Mouse (Mus musculus): ENCODE results near the gene Pcbd1. TPM values are rescaled to one million over a fixed set of nuclear protein-coding genes. Genes with fewer than 3 reads are reported as not detected.
"Not testable (repeated sequence)": the region's sequence is repeated elsewhere in the genome, so short reads cannot be mapped to it uniquely, and the experiment has no call there.

Pcbd1 gene
- polyA plus RNA-seq, 1 experiment from 2014 or later, result 28.8 TPM

GRCm38 (mm10) chr10:61114246-61114720 is 25.2 kb downstream of the Pcbd1 start:
- Histone ChIP-seq H3K27ac (no peak overlapping the region), H3K4me3 (no peak overlapping the region), H3K36me3 (peaks cover 65% of the 10 kb centered on the region), H3K4me1 (replicated peaks) (no peaks in the 10 kb centered on the region), H3K27me3 (no peaks in the 10 kb centered on the region), H3K9ac (no peak overlapping the region), H3K4me2 (no peak overlapping the region), H3K9me3 (no peaks in the 10 kb centered on the region)
- WGBS, result 98% methylated on average over 2 of the region's 2 CpGs
- no peak for ATAC-seq (ENCODE audit: low FRiP score)

GRCm38 (mm10) chr10:61121732-61122131 is 32.6 kb downstream of the Pcbd1 start:
- WGBS, result 95% methylated on average over 4 of the region's 4 CpGs
- H3K4me3 ChIP-seq; H3K27ac ChIP-seq; H3K4me1 ChIP-seq (replicated peaks); H3K27me3 ChIP-seq; ATAC-seq (ENCODE audit: low FRiP score); H3K9ac ChIP-seq; H3K4me2 ChIP-seq; H3K9me3 ChIP-seq: not testable (repeated sequence)
- peaks cover 42% of the 10 kb centered on the region for H3K36me3 ChIP-seq

- WGBS, result 96% methylated on average over 3 of the region's 3 CpGs
- no peak for ATAC-seq (ENCODE audit: low FRiP score)
Observed at GRCm38 (mm10) chr10:61123276-61123913, 34.3 kb downstream of the Pcbd1 start.

GRCm38 (mm10) chr10:61124462-61124861 is 35.3 kb downstream of the Pcbd1 start:
- 97% methylated on average over 2 of the region's 2 CpGs for WGBS
- no peak for ATAC-seq (ENCODE audit: low FRiP score)
- H3K4me2 ChIP-seq, result no peak overlapping the region
- H3K27me3 ChIP-seq, result no peaks in the 10 kb centered on the region
- H3K36me3 ChIP-seq, result peaks cover 36% of the 10 kb centered on the region
- H3K9me3 ChIP-seq, result no peaks in the 10 kb centered on the region
- no peak overlapping the region for H3K4me3 ChIP-seq
- H3K4me1 ChIP-seq (replicated peaks), result 0 out of 2 replicates have a peak, but pooled peaks cover 3% of the 10 kb centered on the region
- H3K9ac ChIP-seq, result no peak overlapping the region
- no peak overlapping the region for H3K27ac ChIP-seq

More at GRCm38 (mm10) chr10:61123276-61123913, 34.3 kb downstream of the Pcbd1 start:
- Histone ChIP-seq H3K36me3 (peaks cover 40% of the 10 kb centered on the region), H3K4me1 (replicated peaks) (no peaks in the 10 kb centered on the region), H3K4me3 (no peak overlapping the region), H3K9ac (no peak overlapping the region), H3K9me3 (no peaks in the 10 kb centered on the region), H3K27me3 (no peaks in the 10 kb centered on the region), H3K27ac (no peak overlapping the region), H3K4me2 (no peak overlapping the region)

- WGBS, result 95% methylated on average over 1 of the region's 1 CpGs
- Histone ChIP-seq H3K4me2 (no peak overlapping the region), H3K4me1 (replicated peaks) (0 out of 2 replicates have a peak, but pooled peaks cover 3% of the 10 kb centered on the region), H3K27me3 (no peaks in the 10 kb centered on the region), H3K36me3 (peaks cover 15% of the 10 kb centered on the region), H3K9ac (no peak overlapping the region), H3K27ac (no peak overlapping the region), H3K9me3 (no peaks in the 10 kb centered on the region), H3K4me3 (no peak overlapping the region)
- no peak for ATAC-seq (ENCODE audit: low FRiP score)
Observed at GRCm38 (mm10) chr10:61128701-61129365, 39.7 kb downstream of the Pcbd1 start.

- Histone ChIP-seq H3K4me1 (replicated peaks) (0 out of 2 replicates have a peak, but pooled peaks cover 8% of the 10 kb centered on the region), H3K27me3 (no peaks in the 10 kb centered on the region), H3K9ac (no peak overlapping the region), H3K36me3 (peaks cover 15% of the 10 kb centered on the region), H3K4me3 (no peak overlapping the region), H3K4me2 (no peak overlapping the region), H3K27ac (no peak overlapping the region), H3K9me3 (no peaks in the 10 kb centered on the region)
- 84% methylated on average over 3 of the region's 3 CpGs for WGBS
- ATAC-seq (ENCODE audit: low FRiP score), result no peak
Observed at GRCm38 (mm10) chr10:61130959-61131358, 41.8 kb downstream of the Pcbd1 start.

- 0 out of 2 replicates have a peak, but pooled peaks cover 7% of the 10 kb centered on the region for H3K4me1 ChIP-seq (replicated peaks)
- H3K4me2 ChIP-seq, result no peak overlapping the region
- 76% methylated on average over 4 of the region's 4 CpGs for WGBS
- no peak overlapping the region for H3K9ac ChIP-seq
- peaks cover 10% of the 10 kb centered on the region for H3K36me3 ChIP-seq
- no peaks in the 10 kb centered on the region for H3K9me3 ChIP-seq
- H3K4me3 ChIP-seq, result no peak overlapping the region
- no peaks in the 10 kb centered on the region for H3K27me3 ChIP-seq
- no peak overlapping the region for H3K27ac ChIP-seq
- no peak for ATAC-seq (ENCODE audit: low FRiP score)
Observed at GRCm38 (mm10) chr10:61134041-61134440, 44.9 kb downstream of the Pcbd1 start.

- Histone ChIP-seq H3K27me3 (no peaks in the 10 kb centered on the region), H3K9ac (no peak overlapping the region), H3K27ac (no peak overlapping the region), H3K4me3 (no peak overlapping the region), H3K4me1 (replicated peaks) (0 out of 2 replicates have a peak, but pooled peaks cover 5% of the 10 kb centered on the region), H3K4me2 (no peak overlapping the region), H3K9me3 (no peaks in the 10 kb centered on the region), H3K36me3 (peaks cover 14% of the 10 kb centered on the region)
- 77% methylated on average over 3 of the region's 3 CpGs for WGBS
- no peak for ATAC-seq (ENCODE audit: low FRiP score)
Observed at GRCm38 (mm10) chr10:61135226-61135839, 46.2 kb downstream of the Pcbd1 start.

GRCm38 (mm10) chr10:61137567-61137966 is 48.4 kb downstream of the Pcbd1 start:
- Histone ChIP-seq H3K9me3 (no peaks in the 10 kb centered on the region), H3K4me3 (no peak overlapping the region), H3K4me2 (no peak overlapping the region), H3K4me1 (replicated peaks) (0 out of 2 replicates have a peak, but pooled peaks cover 5% of the 10 kb centered on the region), H3K9ac (no peak overlapping the region), H3K27me3 (no peaks in the 10 kb centered on the region), H3K36me3 (peaks cover 15% of the 10 kb centered on the region), H3K27ac (no peak overlapping the region)
- ATAC-seq (ENCODE audit: low FRiP score), result no peak
- 75% methylated on average over 1 of the region's 1 CpGs for WGBS

GRCm38 (mm10) chr10:61143343-61143742 is 54.2 kb downstream of the Pcbd1 start:
- 93% methylated on average over 2 of the region's 2 CpGs for WGBS
- H3K36me3 ChIP-seq, result peaks cover 15% of the 10 kb centered on the region
- no peaks in the 10 kb centered on the region for H3K27me3 ChIP-seq
- H3K9ac ChIP-seq, result no peak overlapping the region
- H3K4me3 ChIP-seq, result no peak overlapping the region
- no peak for ATAC-seq (ENCODE audit: low FRiP score)
- no peak overlapping the region for H3K27ac ChIP-seq
- H3K4me2 ChIP-seq, result no peak overlapping the region
- no peaks in the 10 kb centered on the region for H3K9me3 ChIP-seq
- peaks cover 21% of the 10 kb centered on the region for H3K4me1 ChIP-seq (replicated peaks)
